Mouse (Mus musculus): ENCODE data around the gene Bdh2. TPM values are rescaled to one million over a fixed set of nuclear protein-coding genes. Genes with fewer than 3 reads are reported as not detected.
A peak's percentile ranks its signal among the peaks of the same experiment; 100 is the strongest.

Gene Bdh2
- polyA plus RNA-seq, 1 experiment from 2014 or later: 0.36 TPM

GRCm38 (mm10) chr3:135272627-135273026 lies 8.4 kb upstream of the Bdh2 start:
- Histone ChIP-seq H3K27ac (no peak overlapping the region), H3K4me1 (replicated peaks) (no peaks in the 10 kb centered on the region), H3K9ac (no peak overlapping the region), H3K9me3 (replicated peaks) (no peaks in the 10 kb centered on the region), H3K27me3 (no peaks in the 10 kb centered on the region), H3K4me2 (no peak overlapping the region), H3K36me3 (peaks cover 64% of the 10 kb centered on the region), H3K4me3 (replicated peaks) (no peak overlapping the region)
- ATAC-seq (ENCODE audit: low read depth) (no peak), DNase-seq (no peak)
- WGBS (ENCODE audit: insufficient replicate concordance): 86% methylated on average over 12 of the region's 12 CpGs

GRCm38 (mm10) chr3:135273047-135273446 lies 8.0 kb upstream of the Bdh2 start:
- no peaks in the 10 kb centered on the region for H3K9me3 ChIP-seq (replicated peaks)
- no peak for ATAC-seq (ENCODE audit: low read depth)

GRCm38 (mm10) chr3:135280160-135280559 lies 861 bp upstream of the Bdh2 start:
- DNase-seq (no peak), ATAC-seq (ENCODE audit: low read depth) (no peak)
- Histone ChIP-seq H3K36me3 (no peaks in the 10 kb centered on the region), H3K9ac (no peak overlapping the region), H3K4me2 (no peak overlapping the region), H3K4me1 (replicated peaks) (no peaks in the 10 kb centered on the region), H3K4me3 (replicated peaks) (no peak overlapping the region), H3K27ac (no peak overlapping the region), H3K27me3 (no peaks in the 10 kb centered on the region), H3K9me3 (replicated peaks) (no peaks in the 10 kb centered on the region)
- 57% methylated on average over 4 of the region's 4 CpGs for WGBS (ENCODE audit: insufficient replicate concordance)

More at GRCm38 (mm10) chr3:135273047-135273446, 8.0 kb upstream of the Bdh2 start:
- Histone ChIP-seq H3K27ac (no peak overlapping the region), H3K27me3 (no peaks in the 10 kb centered on the region), H3K4me3 (replicated peaks) (no peak overlapping the region), H3K36me3 (peaks cover 60% of the 10 kb centered on the region), H3K4me1 (replicated peaks) (no peaks in the 10 kb centered on the region), H3K4me2 (no peak overlapping the region), H3K9ac (no peak overlapping the region)
- no peak for DNase-seq
- WGBS (ENCODE audit: insufficient replicate concordance): 89% methylated on average over 13 of the region's 13 CpGs

GRCm38 (mm10) chr3:135281701-135282100 lies 680 bp downstream of the Bdh2 start:
- H3K4me3 ChIP-seq (replicated peaks): no peak overlapping the region
- no peak overlapping the region for H3K4me2 ChIP-seq
- no peak overlapping the region for H3K27ac ChIP-seq
- H3K36me3 ChIP-seq: no peaks in the 10 kb centered on the region
- H3K9ac ChIP-seq: no peak overlapping the region
- H3K9me3 ChIP-seq (replicated peaks): no peaks in the 10 kb centered on the region
- DNase-seq: no peak
- no peak for ATAC-seq (ENCODE audit: low read depth)
- no peaks in the 10 kb centered on the region for H3K27me3 ChIP-seq
- WGBS (ENCODE audit: insufficient replicate concordance): 64% methylated on average over 8 of the region's 8 CpGs
- H3K4me1 ChIP-seq (replicated peaks): no peaks in the 10 kb centered on the region

DNA sequence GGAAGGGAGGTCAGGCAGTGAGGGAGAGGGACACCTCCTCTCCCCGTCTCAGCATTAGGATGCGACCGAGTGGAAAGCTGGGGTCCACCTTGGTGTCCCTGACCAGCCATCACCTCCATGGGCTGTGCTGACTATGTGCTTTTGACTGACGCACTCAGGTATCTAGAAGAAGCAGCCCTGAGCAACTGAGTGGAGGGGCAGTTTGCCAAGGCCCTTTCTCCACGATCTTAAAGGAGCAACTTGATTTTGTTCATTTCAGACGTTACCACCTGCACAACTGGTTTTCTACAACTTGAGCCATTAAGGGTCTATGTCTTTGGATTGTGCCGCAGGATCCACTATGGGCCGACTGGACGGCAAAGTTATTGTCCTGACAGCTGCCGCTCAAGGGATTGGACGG lies 4.2 kb downstream of the Bdh2 start:
- ATAC-seq (ENCODE audit: low read depth) (no peak), DNase-seq (no peak)
- Histone ChIP-seq H3K9ac (no peak overlapping the region), H3K27ac (no peak overlapping the region), H3K36me3 (no peaks in the 10 kb centered on the region), H3K4me1 (replicated peaks) (no peaks in the 10 kb centered on the region), H3K27me3 (no peaks in the 10 kb centered on the region), H3K4me3 (replicated peaks) (no peak overlapping the region), H3K4me2 (no peak overlapping the region), H3K9me3 (replicated peaks) (no peaks in the 10 kb centered on the region)
- 71% methylated on average over 11 of the region's 11 CpGs for WGBS (ENCODE audit: insufficient replicate concordance)

DNA sequence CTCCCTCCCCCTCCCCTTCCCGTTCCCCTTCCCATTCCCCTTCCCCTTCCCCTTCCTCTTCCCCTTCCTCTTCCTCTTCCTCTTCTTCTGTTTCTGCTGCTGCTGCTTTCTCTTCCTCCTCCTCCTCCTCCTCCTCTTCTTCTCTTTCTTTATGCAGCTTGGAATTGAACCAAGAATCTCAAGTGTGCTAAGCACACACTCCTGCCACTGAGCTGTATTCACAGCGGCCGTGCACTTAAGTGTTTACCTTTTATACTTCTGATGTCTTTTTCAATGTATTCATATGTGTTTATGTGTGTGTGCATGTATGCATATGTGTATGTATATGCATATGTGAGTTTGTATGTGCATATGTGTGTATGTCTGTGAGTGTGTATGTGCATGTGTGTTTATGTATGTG lies 4.8 kb downstream of the Bdh2 start:
- H3K27me3 ChIP-seq: no peaks in the 10 kb centered on the region
- no peak overlapping the region for H3K9ac ChIP-seq
- ATAC-seq (ENCODE audit: low read depth): no peak
- no peak for DNase-seq
- 64% methylated on average over 3 of the region's 3 CpGs for WGBS (ENCODE audit: insufficient replicate concordance)
- no peaks in the 10 kb centered on the region for H3K36me3 ChIP-seq
- no peaks in the 10 kb centered on the region for H3K4me1 ChIP-seq (replicated peaks)
- H3K4me3 ChIP-seq (replicated peaks): no peak overlapping the region
- H3K9me3 ChIP-seq (replicated peaks): no peaks in the 10 kb centered on the region
- no peak overlapping the region for H3K27ac ChIP-seq
- no peak overlapping the region for H3K4me2 ChIP-seq

DNA sequence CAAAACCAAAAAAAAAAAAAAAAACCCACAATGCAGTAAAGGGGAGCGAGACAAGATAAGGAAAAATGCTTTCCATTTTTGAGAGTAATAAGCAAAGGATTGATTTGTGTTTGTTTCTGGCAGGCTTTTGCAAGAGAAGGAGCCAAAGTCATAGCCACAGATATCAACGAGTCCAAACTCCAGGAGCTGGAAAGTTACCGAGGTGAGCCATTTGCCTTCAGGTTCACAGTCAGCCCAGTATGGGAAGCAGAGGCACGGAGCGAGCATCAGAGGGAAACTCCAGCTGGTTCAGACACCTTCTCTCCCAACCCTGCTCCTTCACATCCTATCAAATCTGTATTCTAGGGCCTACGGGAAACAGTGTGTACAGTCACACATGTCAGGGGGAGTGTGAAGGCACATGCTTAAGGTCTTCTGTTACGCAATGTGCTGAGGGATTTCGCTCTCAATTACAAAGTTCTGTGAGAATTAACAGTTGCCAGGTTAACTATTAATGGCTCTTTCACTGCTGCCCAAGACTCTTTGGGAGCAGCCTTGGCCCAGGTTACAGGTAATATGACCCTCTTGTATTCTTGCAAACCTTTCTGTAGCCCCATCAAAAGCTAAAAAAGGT lies 7.2 kb downstream of the Bdh2 start:
- H3K36me3 ChIP-seq: no peaks in the 10 kb centered on the region
- H3K4me2 ChIP-seq: no peak overlapping the region
- ATAC-seq (ENCODE audit: low read depth) (no peak), DNase-seq (no peak)
- H3K4me3 ChIP-seq (replicated peaks): no peak overlapping the region
- no peak overlapping the region for H3K9ac ChIP-seq
- H3K27me3 ChIP-seq: no peaks in the 10 kb centered on the region
- no peaks in the 10 kb centered on the region for H3K4me1 ChIP-seq (replicated peaks)
- WGBS (ENCODE audit: insufficient replicate concordance): 69% methylated on average over 8 of the region's 8 CpGs
- H3K9me3 ChIP-seq (replicated peaks): no peaks in the 10 kb centered on the region
- H3K27ac ChIP-seq: no peak overlapping the region

GRCm38 (mm10) chr3:135289148-135289547 lies 8.1 kb downstream of the Bdh2 start:
- no peak for ATAC-seq (ENCODE audit: low read depth)
- WGBS (ENCODE audit: insufficient replicate concordance): 80% methylated on average over 1 of the region's 1 CpGs
- no peak for DNase-seq
- Histone ChIP-seq H3K27ac (no peak overlapping the region), H3K4me3 (replicated peaks) (no peak overlapping the region), H3K9ac (no peak overlapping the region), H3K4me1 (replicated peaks) (no peaks in the 10 kb centered on the region), H3K27me3 (no peaks in the 10 kb centered on the region), H3K36me3 (no peaks in the 10 kb centered on the region), H3K4me2 (no peak overlapping the region), H3K9me3 (replicated peaks) (no peaks in the 10 kb centered on the region)

DNA sequence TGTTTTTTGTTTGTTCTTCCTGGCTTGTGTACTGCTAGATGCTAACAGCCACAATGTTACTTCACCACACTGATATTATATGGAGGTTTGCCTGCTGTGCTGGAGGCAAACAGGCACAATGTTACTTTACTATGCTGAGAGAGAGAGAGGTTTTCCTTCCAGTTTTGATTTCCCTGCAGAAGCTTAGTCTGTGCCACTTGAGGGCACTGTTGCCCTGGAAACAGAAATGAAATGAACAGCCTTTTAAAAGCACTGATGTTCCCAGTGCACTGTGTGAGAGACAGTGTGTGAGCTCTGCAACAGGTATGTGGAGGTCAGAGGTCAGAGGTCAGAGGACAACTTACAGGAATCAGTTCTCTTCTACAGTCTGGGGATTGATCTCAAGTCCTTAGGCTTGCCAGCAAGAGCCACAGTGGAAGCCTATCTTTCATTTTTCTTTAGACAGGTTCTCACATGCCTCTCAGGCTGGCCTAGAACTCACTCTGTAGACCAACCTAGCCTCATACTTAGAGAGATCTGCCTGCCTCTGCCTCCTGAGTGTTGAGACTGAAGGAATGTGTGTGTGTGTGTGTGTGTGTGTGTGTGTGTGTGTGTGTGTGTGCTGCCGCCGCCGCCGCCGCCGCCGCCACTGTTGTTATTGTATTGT lies 9.4 kb downstream of the Bdh2 start:
- Histone ChIP-seq H3K27ac (no peak overlapping the region), H3K4me1 (replicated peaks) (no peaks in the 10 kb centered on the region), H3K4me3 (replicated peaks) (no peak overlapping the region), H3K27me3 (no peaks in the 10 kb centered on the region), H3K36me3 (no peaks in the 10 kb centered on the region), H3K4me2 (no peak overlapping the region), H3K9ac (no peak overlapping the region), H3K9me3 (replicated peaks) (no peaks in the 10 kb centered on the region)
- ATAC-seq (ENCODE audit: low read depth) (peak; percentile 34; the same call in 1 of the 2 replicates), DNase-seq (no peak)
- WGBS (ENCODE audit: insufficient replicate concordance): 82% methylated on average over 6 of the region's 7 CpGs

DNA sequence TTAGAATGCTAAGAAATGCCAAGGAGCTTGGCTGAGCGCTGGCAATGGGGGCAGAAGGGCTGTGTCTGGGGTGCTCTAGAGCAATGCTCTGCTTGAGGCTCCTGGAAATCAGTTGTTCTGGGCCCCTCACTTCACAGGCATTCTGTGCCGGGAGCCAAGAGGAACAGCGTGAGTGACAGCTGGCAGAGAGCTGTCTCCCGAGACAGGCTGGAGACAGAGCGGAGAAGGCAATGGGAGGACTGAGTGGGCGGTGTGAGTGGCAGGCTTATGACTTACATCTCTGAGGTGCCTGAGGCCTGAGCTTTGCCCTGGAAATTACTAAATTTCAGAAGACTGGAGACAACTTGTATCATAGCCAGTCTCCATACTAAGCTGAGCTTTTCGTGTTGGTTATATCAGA lies 12.7 kb downstream of the Bdh2 start:
- H3K9ac ChIP-seq: no peak overlapping the region
- no peak for ATAC-seq (ENCODE audit: low read depth)

DNA sequence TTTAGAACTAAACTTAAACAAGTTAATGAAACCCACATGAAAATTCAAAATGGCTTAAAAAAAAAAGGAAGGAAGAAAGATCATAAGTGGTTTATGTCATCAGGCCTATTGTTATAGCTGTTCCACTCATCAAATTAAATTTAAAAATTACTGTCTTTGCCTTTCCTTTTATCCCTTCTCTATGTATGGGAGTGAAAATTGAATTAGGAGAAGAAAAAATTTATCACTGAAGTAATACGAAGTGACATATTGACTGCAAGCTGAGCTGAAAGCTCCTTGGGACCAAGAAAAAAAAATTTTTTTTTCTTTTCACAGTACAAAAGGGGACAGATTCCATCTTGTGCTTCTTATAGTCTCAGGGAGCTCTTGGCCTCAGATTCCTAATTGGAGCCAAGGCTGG lies 14.5 kb downstream of the Bdh2 start:
- Histone ChIP-seq H3K27me3 (no peaks in the 10 kb centered on the region), H3K9me3 (replicated peaks) (no peaks in the 10 kb centered on the region), H3K4me1 (replicated peaks) (no peaks in the 10 kb centered on the region), H3K4me2 (no peak overlapping the region), H3K36me3 (no peaks in the 10 kb centered on the region), H3K27ac (no peak overlapping the region), H3K4me3 (replicated peaks) (no peak overlapping the region), H3K9ac (no peak overlapping the region)
- 77% methylated on average over 1 of the region's 1 CpGs for WGBS (ENCODE audit: insufficient replicate concordance)
- DNase-seq (no peak), ATAC-seq (ENCODE audit: low read depth) (no peak)

More for the DNA sequence above, 12.7 kb downstream of the Bdh2 start:
- WGBS (ENCODE audit: insufficient replicate concordance): 54% methylated on average over 7 of the region's 7 CpGs
- H3K4me3 ChIP-seq (replicated peaks): no peak overlapping the region
- H3K36me3 ChIP-seq: no peaks in the 10 kb centered on the region
- no peaks in the 10 kb centered on the region for H3K9me3 ChIP-seq (replicated peaks)
- DNase-seq: no peak
- no peak overlapping the region for H3K27ac ChIP-seq
- H3K4me2 ChIP-seq: no peak overlapping the region
- no peaks in the 10 kb centered on the region for H3K27me3 ChIP-seq
- no peaks in the 10 kb centered on the region for H3K4me1 ChIP-seq (replicated peaks)

DNA sequence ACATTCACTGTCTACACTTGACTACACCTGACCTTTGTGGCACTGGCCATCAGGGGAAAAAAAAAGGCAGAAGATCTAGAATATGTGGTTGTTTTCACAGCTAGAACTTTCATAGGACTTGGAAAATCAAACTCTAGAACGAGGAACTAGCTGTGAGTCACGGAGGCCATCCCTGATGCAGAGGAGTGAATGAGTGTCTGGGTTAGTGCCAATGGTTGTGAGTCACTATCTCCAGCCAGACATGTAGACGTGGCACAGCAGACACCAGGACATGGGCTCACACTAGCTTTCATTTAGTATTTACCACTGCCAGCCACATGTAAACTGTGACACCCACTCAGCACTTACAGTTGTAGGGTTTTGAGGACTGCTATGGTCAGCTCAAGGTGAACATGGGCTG lies 17.5 kb downstream of the Bdh2 start:
- ATAC-seq (ENCODE audit: low read depth) (no peak), DNase-seq (no peak)
- H3K4me3 ChIP-seq (replicated peaks): no peak overlapping the region
- no peaks in the 10 kb centered on the region for H3K9me3 ChIP-seq (replicated peaks)
- H3K4me2 ChIP-seq: no peak overlapping the region
- H3K27me3 ChIP-seq: no peaks in the 10 kb centered on the region
- H3K36me3 ChIP-seq: no peaks in the 10 kb centered on the region
- no peak overlapping the region for H3K27ac ChIP-seq
- H3K4me1 ChIP-seq (replicated peaks): no peaks in the 10 kb centered on the region
- H3K9ac ChIP-seq: no peak overlapping the region
- WGBS (ENCODE audit: insufficient replicate concordance): 58% methylated on average over 3 of the region's 3 CpGs

All from liver, embryonic 13.5 days (tissue).